ENCODE assay signal across 12 mouse cellular contexts in the genomic region with DNA sequence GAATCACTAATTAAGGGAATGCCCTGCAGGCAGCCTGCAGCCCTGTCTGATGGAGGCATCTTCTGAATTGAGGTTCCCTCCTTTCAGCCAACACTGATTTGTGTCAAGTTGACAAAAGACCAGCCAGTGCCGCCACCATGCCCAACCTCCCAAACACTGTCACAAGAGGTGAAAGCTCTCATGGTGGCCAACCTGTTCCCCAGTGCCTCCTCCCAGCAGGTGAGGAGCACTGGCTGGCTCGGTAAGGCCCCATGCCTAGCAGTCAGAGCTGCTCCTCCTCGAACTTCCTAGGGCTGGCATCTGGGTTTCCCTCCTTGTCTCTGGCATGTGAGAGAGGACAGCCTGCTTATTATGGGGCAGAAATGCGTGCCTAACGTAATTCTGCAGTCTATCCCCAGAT. TPM values are rescaled to one million over a fixed set of nuclear protein-coding genes. Genes with fewer than 3 reads are reported as not detected.
DNase-seq lines count a peak whose midpoint lies in the region; ATAC-seq and TF ChIP-seq lines count a peak whose summit lies in the region.
"Had no signal": no experiment of that assay in that cellular context is flagged by ENCODE, and none has a peak within 500 bp of the region (broad histone marks: within the 10 kb centered on the region; RNA-seq: fewer than 3 reads in every experiment).

No protein-coding gene starts in this region.

- no peak overlapping the region for H3K9ac ChIP-seq in kidney, embryonic 16.5 days (replicated peaks; ENCODE audit: low read length)
- no peak overlapping the region for H3K9ac ChIP-seq in limb, embryonic 14.5 days (ENCODE audit: low read depth, low read length, severe bottlenecking)

- no peak overlapping the region for H3K4me2 ChIP-seq in kidney, embryonic 16.5 days (replicated peaks; ENCODE audit: low read depth, low read length)
- no peak overlapping the region for H3K4me2 ChIP-seq in limb, embryonic 14.5 days (replicated peaks; ENCODE audit: low read depth, low read length, severe bottlenecking)

- peak; percentile 90 for DNase-seq in heart, adult 11 months
- DNase-seq in heart, embryonic 10.5 days (ENCODE audit: low spot score): no peak
- no peak for DNase-seq in kidney, postnatal 10 days
- DNase-seq in cerebellum, postnatal 14 days: peak; percentile 40 to 51
- DNase-seq in limb, embryonic 14.5 days (ENCODE audit: low spot score): no peak
- no peak for DNase-seq in thymus, postnatal 0 days (ENCODE audit: low spot score)
- DNase-seq: thymus, adult 2 months had no signal

- no peaks in the 10 kb centered on the region for H3K9me3 ChIP-seq in heart, embryonic 10.5 days
- no peaks in the 10 kb centered on the region for H3K9me3 ChIP-seq in kidney, embryonic 16.5 days (ENCODE audit: low read length)
- no peaks in the 10 kb centered on the region for H3K9me3 ChIP-seq in limb, embryonic 14.5 days (ENCODE audit: control insufficient read depth, low read length)

- H3K4me3 ChIP-seq in heart, embryonic 10.5 days: no peak overlapping the region
- no peak overlapping the region for H3K4me3 ChIP-seq in kidney, embryonic 16.5 days (ENCODE audit: low read length)
- no peak overlapping the region for H3K4me3 ChIP-seq in limb, embryonic 14.5 days (replicated peaks; ENCODE audit: low read length)

- WGBS in heart, embryonic 10.5 days: 82% methylated on average over 5 of the region's 5 CpGs
- 78% methylated on average over 5 of the region's 5 CpGs for WGBS in kidney, embryonic 16.5 days
- WGBS in limb, embryonic 14.5 days: 84% methylated on average over 5 of the region's 5 CpGs

- no peak for ATAC-seq in kidney, embryonic 16.5 days (ENCODE audit: low FRiP score, low TSS enrichment)
- ATAC-seq in limb, embryonic 14.5 days (ENCODE audit: low FRiP score, low read depth): no peak

- H3K4me1 ChIP-seq in heart, embryonic 10.5 days: peaks cover 60% of the 10 kb centered on the region
- peaks cover 53% of the 10 kb centered on the region for H3K4me1 ChIP-seq in kidney, embryonic 16.5 days (ENCODE audit: insufficient read depth, low read length)
- H3K4me1 ChIP-seq in limb, embryonic 14.5 days (ENCODE audit: control insufficient read depth, insufficient read depth, low read length): peaks cover 9% of the 10 kb centered on the region; the same call in 1 of the 2 replicates

- no peaks in the 10 kb centered on the region for H3K27me3 ChIP-seq in heart, embryonic 10.5 days (ENCODE audit: insufficient read depth, poor library complexity, severe bottlenecking)
- no peaks in the 10 kb centered on the region for H3K27me3 ChIP-seq in kidney, embryonic 16.5 days (ENCODE audit: insufficient read depth, low read length)
- H3K27me3 ChIP-seq in limb, embryonic 14.5 days (ENCODE audit: control insufficient read depth, insufficient read depth, low read length): no peaks in the 10 kb centered on the region
- H3K27me3 ChIP-seq: CH12.LX had no signal

- H3K36me3 ChIP-seq in heart, embryonic 10.5 days: peaks cover 45% of the 10 kb centered on the region
- H3K36me3 ChIP-seq in kidney, embryonic 16.5 days (ENCODE audit: insufficient read depth, low read length): peaks cover 6% of the 10 kb centered on the region; the same call in 1 of the 2 replicates
- peaks cover 40% of the 10 kb centered on the region for H3K36me3 ChIP-seq in limb, embryonic 14.5 days (ENCODE audit: control insufficient read depth, insufficient read depth, low read length)

- H3K27ac ChIP-seq in heart, embryonic 10.5 days: no peak overlapping the region
- H3K27ac ChIP-seq in kidney, embryonic 16.5 days (ENCODE audit: low read length): peak overlapping the region; percentile 91
- H3K27ac ChIP-seq in limb, embryonic 14.5 days (replicated peaks; ENCODE audit: low read depth, low read length): peak overlapping the region; percentile 39
- H3K27ac ChIP-seq: macrophage had no signal

- TF ChIP-seq POLR2A in limb, embryonic 14.5 days (IDR thresholded peaks at IDR 0.05; ENCODE audit: borderline replicate concordance, extremely low read depth, insufficient read depth, insufficient read length): no peak

RNA-seq across cellular contexts. Expression of gene Cdc42ep2, which starts 15.1 kb away (rescaled TPM):
- 5.9 and 7.4 TPM in 2 replicates for polyA plus RNA-seq in heart, embryonic 10.5 days (2016; fragmentation: Nextera tagmentation; extraction: Ambion mirVana)
- 16.5 and 17.3 TPM in 2 replicates for polyA plus RNA-seq in kidney, embryonic 16.5 days (2015; fragmentation: Nextera tagmentation; extraction: Ambion mirVana)
- polyA plus RNA-seq in limb, embryonic 14.5 days (2012; rRNA removed): 9.7 and 10.0 TPM in 2 replicates
- polyA plus RNA-seq in limb, embryonic 14.5 days (2014; fragmentation: Nextera tagmentation; extraction: Ambion mirVana): 6.5 and 8.0 TPM in 2 replicates
- polyA plus RNA-seq in thymus, postnatal 0 days (2015; fragmentation: Nextera tagmentation; extraction: Ambion mirVana): 5.2 and 6.7 TPM in 2 replicates

RNA-seq across cellular contexts. Expression of gene Pola2, which starts 24.3 kb away (rescaled TPM):
- polyA plus RNA-seq in heart, embryonic 10.5 days (2016; fragmentation: Nextera tagmentation; extraction: Ambion mirVana): 70.0 and 80.7 TPM in 2 replicates
- 77.7 and 82.1 TPM in 2 replicates for polyA plus RNA-seq in kidney, embryonic 16.5 days (2015; fragmentation: Nextera tagmentation; extraction: Ambion mirVana)
- polyA plus RNA-seq in limb, embryonic 14.5 days (2012; rRNA removed): 87.9 and 109 TPM in 2 replicates
- 65.8 and 66.3 TPM in 2 replicates for polyA plus RNA-seq in limb, embryonic 14.5 days (2014; fragmentation: Nextera tagmentation; extraction: Ambion mirVana)
- 61.4 and 71.4 TPM in 2 replicates for polyA plus RNA-seq in thymus, postnatal 0 days (2015; fragmentation: Nextera tagmentation; extraction: Ambion mirVana)

RNA-seq across cellular contexts. Expression of gene Dpf2, which starts 26.9 kb away (rescaled TPM):
- polyA plus RNA-seq in heart, embryonic 10.5 days (2016; fragmentation: Nextera tagmentation; extraction: Ambion mirVana): 134 and 150 TPM in 2 replicates
- polyA plus RNA-seq in kidney, embryonic 16.5 days (2015; fragmentation: Nextera tagmentation; extraction: Ambion mirVana): 185 and 188 TPM in 2 replicates
- 179 and 199 TPM in 2 replicates for polyA plus RNA-seq in limb, embryonic 14.5 days (2012; rRNA removed)
- 143 and 147 TPM in 2 replicates for polyA plus RNA-seq in limb, embryonic 14.5 days (2014; fragmentation: Nextera tagmentation; extraction: Ambion mirVana)
- polyA plus RNA-seq in thymus, postnatal 0 days (2015; fragmentation: Nextera tagmentation; extraction: Ambion mirVana): 104 and 116 TPM in 2 replicates

RNA-seq across cellular contexts. Expression of gene Tigd3, which starts 45.8 kb away (rescaled TPM):
- polyA plus RNA-seq in heart, embryonic 10.5 days (2016; fragmentation: Nextera tagmentation; extraction: Ambion mirVana): 2.4 and 2.9 TPM in 2 replicates
- polyA plus RNA-seq in kidney, embryonic 16.5 days (2015; fragmentation: Nextera tagmentation; extraction: Ambion mirVana): 3.7 and 4.4 TPM in 2 replicates
- 4.8 TPM in 2 replicates for polyA plus RNA-seq in limb, embryonic 14.5 days (2012; rRNA removed)
- polyA plus RNA-seq in limb, embryonic 14.5 days (2014; fragmentation: Nextera tagmentation; extraction: Ambion mirVana): 1.7 and 2.0 TPM in 2 replicates
- polyA plus RNA-seq in thymus, postnatal 0 days (2015; fragmentation: Nextera tagmentation; extraction: Ambion mirVana): 3.3 and 4.1 TPM in 2 replicates

RNA-seq across cellular contexts. Expression of gene Slc22a20, which starts 46.2 kb away (rescaled TPM):
- polyA plus RNA-seq in heart, embryonic 10.5 days (2016; fragmentation: Nextera tagmentation; extraction: Ambion mirVana): not detected in 2 replicates
- polyA plus RNA-seq in kidney, embryonic 16.5 days (2015; fragmentation: Nextera tagmentation; extraction: Ambion mirVana): not detected in 2 replicates
- polyA plus RNA-seq in limb, embryonic 14.5 days (2012; rRNA removed): not detected in 2 replicates
- polyA plus RNA-seq in limb, embryonic 14.5 days (2014; fragmentation: Nextera tagmentation; extraction: Ambion mirVana): not detected in 2 replicates
- polyA plus RNA-seq in thymus, postnatal 0 days (2015; fragmentation: Nextera tagmentation; extraction: Ambion mirVana): not detected in 2 replicates
- polyA plus RNA-seq: large intestine, adult 2 months; macrophage; neural tube, embryonic 11.5 days had no signal

Comparison
In these comparisons a context has a peak if more than half of its experiments do, and no peak if none do; other contexts are left out.
1. DNase-seq: peak in heart, adult 11 months (single experiment) and cerebellum, postnatal 14 days (2 of 2); none in heart, embryonic 10.5 days (single experiment), kidney, postnatal 10 days (single experiment), limb, embryonic 14.5 days (single experiment) and thymus, postnatal 0 days (single experiment).